Comparison of ENCODE assay signal across 17 mouse cellular contexts in genomic region chr4:117385247-117385646, GRCm38 (mm10).
"Had no signal": no experiment of that assay in that cellular context is flagged by ENCODE, and none has a peak within 500 bp of the region (broad histone marks: within the 10 kb centered on the region; RNA-seq: fewer than 3 reads in every experiment).

No protein-coding gene starts in this region.

- H3K27ac ChIP-seq: liver, embryonic 12.5 days; macrophage; midbrain, embryonic 12.5 days; midbrain, embryonic 15.5 days; neural tube, embryonic 12.5 days; neural tube, embryonic 15.5 days had no signal

- H3K27me3 ChIP-seq: liver, embryonic 12.5 days had no signal

- H3K4me2 ChIP-seq: liver, embryonic 12.5 days; lung, embryonic 14.5 days; midbrain, embryonic 12.5 days; midbrain, embryonic 15.5 days; neural tube, embryonic 12.5 days; neural tube, embryonic 15.5 days had no signal

- H3K4me3 ChIP-seq: liver, embryonic 12.5 days; midbrain, embryonic 12.5 days; midbrain, embryonic 15.5 days; neural tube, embryonic 12.5 days; neural tube, embryonic 15.5 days had no signal

- H3K9ac ChIP-seq: liver, embryonic 12.5 days; liver, postnatal 0 days; lung, embryonic 14.5 days; midbrain, embryonic 12.5 days; midbrain, embryonic 15.5 days; neural tube, embryonic 12.5 days; neural tube, embryonic 15.5 days had no signal

- ATAC-seq: intestine, embryonic 16.5 days; liver, embryonic 12.5 days; liver, postnatal 0 days; lung, postnatal 0 days; midbrain, embryonic 15.5 days had no signal

- H3K36me3 ChIP-seq: liver, embryonic 12.5 days; midbrain, embryonic 12.5 days; midbrain, embryonic 15.5 days; neural tube, embryonic 12.5 days; neural tube, embryonic 15.5 days had no signal

- DNase-seq: kidney, adult 18-20 months; kidney, adult 9 months; kidney, postnatal 14 days; kidney, postnatal 4 days; liver, postnatal 0 days; lung, embryonic 14.5 days; retina, postnatal 1 day; thymus, adult 18-20 months; thymus, postnatal 36 days had no signal

- H3K9me3 ChIP-seq: liver, embryonic 12.5 days; midbrain, embryonic 12.5 days; midbrain, embryonic 15.5 days; neural tube, embryonic 12.5 days; neural tube, embryonic 15.5 days had no signal
